Mouse (Mus musculus) myocyte (in vitro differentiated cells): Measurements from ENCODE around the gene Yap1.

ENCODE experiments used
- CEBPB ChIP-seq: IDR thresholded peaks from 2 replicates; pipeline ENCODE4 v1.6.1; 2011; ENCODE audit warnings: mild to moderate bottlenecking, moderate library complexity; ENCODE audit not compliant: poor library complexity, insufficient read depth, severe bottlenecking
- E2F4 ChIP-seq: IDR thresholded peaks from one replicate; pipeline ENCODE4 v1.6.1; 2011; ENCODE audit warnings: mild to moderate bottlenecking, control low read depth, moderate library complexity; ENCODE audit not compliant: insufficient read depth
- MAX ChIP-seq: IDR thresholded peaks from one replicate; pipeline ENCODE4 v1.6.1; 2011; ENCODE audit warnings: low read depth, mild to moderate bottlenecking, control low read depth
- MYOD1 ChIP-seq, 3 experiments: IDR thresholded peaks; one replicate each; pipeline ENCODE4 v1.6.1; 2011; ENCODE audit warnings: control low read depth in 2 of 3, low read depth in 2 of 3, mild to moderate bottlenecking in 2 of 3, moderate library complexity in 1 of 3; ENCODE audit not compliant: insufficient read length in 2 of 3, control insufficient read depth in 1 of 3
- MYOG ChIP-seq, 3 experiments: IDR thresholded peaks; one replicate each; pipeline ENCODE4 v1.6.1; 2011; ENCODE audit warnings: control low read depth in 2 of 3, low read depth in 2 of 3, mild to moderate bottlenecking in 2 of 3; ENCODE audit not compliant: insufficient read length in 2 of 3, control insufficient read depth in 1 of 3, insufficient read depth in 1 of 3
- POLR2A ChIP-seq: IDR thresholded peaks from one replicate; pipeline ENCODE4 v1.6.1; 2011; ENCODE audit warnings: low read depth, mild to moderate bottlenecking, control low read depth, moderate library complexity; ENCODE audit not compliant: insufficient read length
- POLR2AphosphoS2 ChIP-seq: IDR thresholded peaks from one replicate; pipeline ENCODE4 v1.6.1; 2011; ENCODE audit warnings: low read depth, control low read depth; ENCODE audit not compliant: insufficient read length
- REST ChIP-seq: IDR thresholded peaks from one replicate; pipeline ENCODE4 v1.6.1; 2011; ENCODE audit warnings: mild to moderate bottlenecking, control low read depth, moderate library complexity; ENCODE audit not compliant: insufficient read depth, insufficient read length
- SRF ChIP-seq: IDR thresholded peaks from one replicate; pipeline ENCODE4 v1.6.1; 2011; ENCODE audit warnings: low read depth; ENCODE audit not compliant: control insufficient read depth, insufficient read length
- TCF12 ChIP-seq: IDR thresholded peaks from one replicate; pipeline ENCODE4 v1.6.1; 2011; ENCODE audit warnings: mild to moderate bottlenecking, control low read depth; ENCODE audit not compliant: poor library complexity, insufficient read depth, severe bottlenecking
- TCF3 ChIP-seq: IDR thresholded peaks from one replicate; pipeline ENCODE4 v1.6.1; 2011; ENCODE audit warnings: low read depth, control low read depth; ENCODE audit not compliant: insufficient read length
- USF1 ChIP-seq: IDR thresholded peaks from one replicate; pipeline ENCODE4 v1.6.1; 2011; ENCODE audit warnings: low read depth, mild to moderate bottlenecking, control low read depth, moderate library complexity

- TF ChIP-seq POLR2A = no peak
- TF ChIP-seq USF1 = no peak
- TF ChIP-seq CEBPB = no peak
- no peak for TF ChIP-seq POLR2AphosphoS2
- TF ChIP-seq E2F4 = no peak
- no peak for TF ChIP-seq TCF12
- peak in 1 of 3 experiments; percentile 3 for TF ChIP-seq MYOD1 (IDR thresholded peaks at IDR 0.05; ENCODE audit: control insufficient read depth in 1 of 3, insufficient read length in 2 of 3, low read depth in 2 of 3)
- TF ChIP-seq REST = no peak
- no peak for TF ChIP-seq MAX
- TF ChIP-seq MYOG (IDR thresholded peaks at IDR 0.05; ENCODE audit: control insufficient read depth in 1 of 3, insufficient read depth in 1 of 3, insufficient read length in 2 of 3, low read depth in 2 of 3) = no peak
- no peak for TF ChIP-seq TCF3
- no peak for TF ChIP-seq SRF
These were observed 47.0 kb downstream of the Yap1 start for GRCm38 (mm10) chr9:7957407-7957806.
